Mouse (Mus musculus) forebrain, embryonic 12.5 days (tissue): ENCODE measurements around the gene Phf23. TPM values are rescaled to one million over a fixed set of nuclear protein-coding genes. Genes with fewer than 3 reads are reported as not detected.

Experiments
- ATAC-seq: fragments of 200-750 bp; cut with Nextera tagmentation; 2 replicates; pipeline ENCODE4 v1.8.0; 2017; ENCODE audit warnings: moderate TSS enrichment; ENCODE audit not compliant: low FRiP score
- H3K27ac ChIP-seq: fragments of 300-500 bp; sonication (generic); 2 replicates; pipeline ENCODE4 v1.5.1; 2016; ENCODE audit warnings: mild to moderate bottlenecking
- H3K27me3 ChIP-seq: fragments of 300-500 bp; sonication (generic); 2 replicates; pipeline ENCODE4 v1.6.1; 2016; ENCODE audit warnings: mild to moderate bottlenecking
- H3K36me3 ChIP-seq: fragments of 300-500 bp; sonication (generic); replicated peaks from 2 replicates; pipeline ENCODE4 v1.6.1; 2016; ENCODE audit warnings: mild to moderate bottlenecking
- H3K4me1 ChIP-seq: fragments of 300-500 bp; sonication (generic); 2 replicates; pipeline ENCODE4 v1.6.1; 2016
- H3K4me2 ChIP-seq: fragments of 300-500 bp; sonication (generic); 2 replicates; pipeline ENCODE4 v1.6.1; 2016; ENCODE audit warnings: mild to moderate bottlenecking, moderate library complexity
- H3K4me3 ChIP-seq: fragments of 300-500 bp; sonication (generic); replicated peaks from 2 replicates; pipeline ENCODE4 v1.5.1; 2016; ENCODE audit warnings: mild to moderate bottlenecking
- H3K9ac ChIP-seq: fragments of 300-500 bp; sonication (generic); 2 replicates; pipeline ENCODE4 v1.6.1; 2016; ENCODE audit warnings: mild to moderate bottlenecking
- H3K9me3 ChIP-seq: fragments of 300-500 bp; sonication (generic); 2 replicates; pipeline ENCODE4 v1.6.1; 2016
- WGBS: fragments of 180-500 bp; shearing (Covaris S2); methylation state at CpG from one replicate; pipeline ENCODE4 v1.1.7; 2016; 5-methylcytosine and 5-hydroxymethylcytosine counted together
- polyA plus RNA-seq: library from polyadenylated mRNA; unstranded; fragments of >200 nt; fragmentation: Nextera tagmentation; extraction: Ambion mirVana; gene quantifications from 2 replicates; pipeline ENCODE4 v1.2.1, GENCODE M21; 2016

The Phf23 gene
- polyA plus RNA-seq, 1 experiment from 2014 or later: 99.1 TPM

DNA sequence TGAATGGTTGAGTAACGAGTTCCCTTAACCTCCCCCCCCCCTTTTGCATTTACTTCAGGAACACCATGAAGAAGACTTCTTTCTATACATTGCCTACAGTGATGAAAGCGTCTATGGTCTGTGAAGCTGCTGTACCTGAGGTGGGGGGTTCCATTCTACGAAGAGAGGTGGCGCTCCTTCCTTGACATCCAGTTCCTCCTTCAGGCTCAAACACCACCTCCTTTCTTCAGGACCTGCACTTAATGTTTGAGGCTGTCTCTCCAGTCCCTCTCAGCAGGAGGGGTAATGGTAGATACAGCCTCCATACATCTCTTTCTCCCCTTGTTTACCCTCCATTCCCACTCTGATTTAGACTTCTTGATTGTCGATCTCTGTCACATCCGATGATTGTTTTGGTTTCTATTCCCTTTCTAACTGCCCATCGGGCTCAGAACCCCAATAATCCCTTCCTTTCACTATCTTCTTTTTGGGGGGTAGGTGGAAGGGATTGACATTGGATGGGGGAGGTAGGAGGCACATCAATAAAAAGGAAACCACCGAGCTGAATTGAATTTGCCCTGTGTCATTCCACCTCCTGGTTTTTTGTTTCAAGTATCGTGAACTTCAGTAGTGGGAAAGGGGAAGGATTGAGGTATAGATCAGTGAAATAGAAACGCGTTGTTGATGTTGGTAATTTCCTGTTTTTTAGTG lies 1.0 kb upstream of the Phf23 start:
- ATAC-seq: no peak
- Histone ChIP-seq H3K27ac (no peak overlapping the region), H3K36me3 (peaks cover 42% of the 10 kb centered on the region), H3K4me3 (no peak overlapping the region; the same call in 1 of the 2 replicates), H3K4me2 (peak overlapping the region; percentile 60; the same call in 1 of the 2 replicates), H3K9ac (no peak overlapping the region), H3K4me1 (peaks cover 36% of the 10 kb centered on the region), H3K27me3 (no peaks in the 10 kb centered on the region), H3K9me3 (no peaks in the 10 kb centered on the region)
- WGBS: 87% methylated on average over 11 of the region's 11 CpGs

DNA sequence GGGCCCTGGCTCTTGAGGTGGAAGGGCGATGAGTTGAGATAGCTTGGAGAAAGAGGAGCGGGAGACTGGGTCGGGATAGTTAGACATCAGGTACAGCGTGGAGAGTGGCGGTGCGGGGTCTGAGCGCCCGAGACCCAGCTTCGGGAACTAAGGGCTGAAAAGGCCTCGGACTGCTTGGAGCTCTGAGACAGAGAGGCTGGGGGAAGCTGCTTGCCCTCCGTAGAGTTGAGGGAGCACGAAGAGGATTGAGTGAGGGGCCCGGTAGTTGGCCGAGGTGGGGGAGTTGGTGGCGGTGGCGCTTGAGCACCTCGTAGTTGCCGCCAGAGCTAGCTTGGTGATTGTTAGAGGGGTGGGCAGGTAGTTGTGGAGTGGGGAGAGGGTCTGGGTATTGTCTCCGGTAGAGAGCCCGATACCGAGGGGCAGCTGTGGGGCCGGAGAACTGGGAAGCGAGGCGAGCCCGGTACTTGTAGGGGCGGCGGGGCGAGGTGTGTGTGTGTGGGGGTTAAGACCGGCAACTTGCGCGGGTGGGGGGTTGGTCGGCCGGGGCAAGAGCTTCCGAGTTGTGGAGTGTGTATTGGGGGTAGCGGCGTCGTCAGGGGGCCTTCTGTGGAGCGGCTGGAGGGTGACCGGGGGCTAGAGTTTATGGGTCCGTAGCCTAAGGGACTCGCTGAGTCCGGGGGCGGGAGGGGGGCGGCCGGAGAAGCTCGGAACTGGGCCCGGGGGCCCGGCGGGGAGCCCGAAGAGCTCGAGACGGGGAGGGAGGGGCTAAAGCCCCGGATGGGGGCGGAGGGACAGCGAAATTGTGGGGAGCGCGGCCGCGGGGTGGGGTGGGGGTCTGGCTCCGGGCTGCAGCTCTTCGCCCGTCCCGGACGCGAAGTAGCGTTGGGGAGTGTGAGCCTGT lies 834 bp downstream of the Phf23 start:
- H3K4me1 ChIP-seq: peaks cover 39% of the 10 kb centered on the region
- H3K9me3 ChIP-seq: no peaks in the 10 kb centered on the region
- H3K27me3 ChIP-seq: no peaks in the 10 kb centered on the region
- H3K4me2 ChIP-seq: peak overlapping the region; percentile 60
- H3K36me3 ChIP-seq: peaks cover 41% of the 10 kb centered on the region
- ATAC-seq: no peak
- H3K27ac ChIP-seq: peak overlapping the region; percentile 98
- under 1% methylated on average over 64 of the region's 66 CpGs for WGBS
- H3K4me3 ChIP-seq: peak overlapping the region; percentile 94
- peak overlapping the region; percentile 90 for H3K9ac ChIP-seq

DNA sequence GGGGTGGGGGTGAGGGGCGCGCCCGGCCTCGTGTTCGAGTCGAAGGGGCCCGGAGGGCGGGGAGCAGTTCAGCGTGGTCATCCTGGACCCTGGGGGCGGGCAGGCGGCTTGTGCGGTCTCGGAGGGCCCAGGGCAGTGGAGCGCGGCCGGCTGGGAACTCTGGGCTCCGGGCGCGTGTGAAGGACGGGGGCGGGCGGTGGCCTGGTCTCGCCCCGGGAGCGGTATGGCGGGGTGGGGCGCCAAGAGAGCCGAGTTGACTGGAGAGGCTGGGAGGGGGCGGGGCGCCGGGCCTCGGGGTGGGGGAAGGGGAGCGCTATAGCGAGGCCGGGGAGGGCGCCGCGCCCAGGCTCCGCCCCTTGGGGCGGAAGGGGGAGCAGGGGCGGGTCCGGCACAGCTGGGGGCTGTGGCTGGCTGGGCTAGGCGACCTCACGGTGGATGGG lies 1.5 kb downstream of the Phf23 start:
- H3K4me2 ChIP-seq: peak overlapping the region; percentile 60
- H3K36me3 ChIP-seq: peaks cover 41% of the 10 kb centered on the region
- peak overlapping the region; percentile 90 for H3K9ac ChIP-seq
- 2% methylated on average over 31 of the region's 44 CpGs for WGBS
- H3K27me3 ChIP-seq: no peaks in the 10 kb centered on the region
- peak overlapping the region; percentile 94 for H3K4me3 ChIP-seq
- H3K27ac ChIP-seq: peak overlapping the region; percentile 98
- peak; percentile 33 for ATAC-seq
- H3K9me3 ChIP-seq: no peaks in the 10 kb centered on the region
- H3K4me1 ChIP-seq: peaks cover 46% of the 10 kb centered on the region

DNA sequence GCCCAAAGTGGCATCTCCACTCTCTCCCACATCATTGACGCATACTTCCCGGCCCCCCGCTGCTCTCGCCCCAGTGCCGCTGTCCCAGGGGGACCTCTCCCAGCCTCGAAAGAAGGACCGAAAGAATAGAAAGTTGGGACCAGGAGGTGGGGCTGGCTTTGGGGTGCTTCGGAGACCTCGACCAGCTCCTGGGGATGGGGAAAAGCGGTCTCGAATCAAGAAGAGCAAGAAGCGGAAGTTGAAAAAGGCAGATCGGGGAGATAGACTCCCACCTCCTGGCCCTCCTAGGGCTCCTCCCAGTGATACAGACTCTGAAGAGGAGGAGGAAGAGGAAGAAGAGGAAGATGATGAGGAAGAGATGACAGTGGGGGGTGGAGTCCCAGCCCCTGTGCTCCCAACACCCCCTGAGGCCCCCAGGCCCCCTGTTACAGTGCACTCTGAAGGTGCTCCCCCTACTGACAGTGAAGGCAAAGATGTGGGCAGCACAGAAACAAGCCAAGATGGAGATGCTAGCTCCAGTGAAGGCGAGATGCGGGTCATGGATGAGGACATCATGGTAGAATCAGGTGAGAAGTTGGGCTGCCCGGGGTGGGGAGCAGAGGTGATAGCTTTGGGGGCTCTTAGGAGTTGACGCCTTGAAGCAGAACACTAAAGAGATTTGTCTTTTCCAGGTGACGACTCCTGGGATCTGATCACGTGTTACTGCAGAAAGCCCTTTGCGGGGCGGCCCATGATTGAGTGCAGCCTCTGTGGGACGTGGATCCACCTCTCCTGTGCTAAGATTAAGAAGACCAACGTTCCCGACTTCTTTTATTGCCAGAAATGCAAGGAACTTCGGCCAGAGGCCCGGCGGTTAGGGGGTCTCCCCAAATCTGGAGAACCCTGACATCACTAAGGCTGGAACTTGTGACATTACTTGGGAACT lies 3.3 kb downstream of the Phf23 start:
- ATAC-seq: no peak
- Histone ChIP-seq H3K9ac (no peak overlapping the region), H3K27ac (no peak overlapping the region), H3K9me3 (no peaks in the 10 kb centered on the region), H3K4me2 (no peak overlapping the region), H3K4me3 (0 out of 2 replicates have a peak overlapping the region, but pooled peaks have one; percentile 2), H3K36me3 (peaks cover 34% of the 10 kb centered on the region), H3K4me1 (peaks cover 54% of the 10 kb centered on the region), H3K27me3 (no peaks in the 10 kb centered on the region)
- WGBS: 94% methylated on average over 27 of the region's 27 CpGs

DNA sequence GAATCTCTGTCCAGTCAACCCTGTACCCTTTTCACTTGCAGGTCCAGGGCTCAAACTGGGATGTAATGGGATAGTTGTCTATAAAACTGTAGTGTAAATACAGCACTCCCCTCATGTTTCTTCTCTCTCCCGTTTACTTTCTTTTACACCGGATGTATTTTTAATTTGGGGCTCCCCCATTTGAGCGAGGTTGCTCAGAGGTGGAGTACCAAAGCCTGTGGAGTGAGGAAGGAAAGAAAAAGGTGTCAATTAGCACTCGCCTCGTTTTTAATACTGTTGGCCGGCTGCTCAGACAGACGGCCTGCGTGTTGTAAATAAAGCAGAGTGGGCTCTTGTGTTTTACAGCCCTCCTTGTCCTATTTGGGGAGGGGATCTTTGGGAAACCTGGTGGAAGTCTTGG lies 4.1 kb downstream of the Phf23 start:
- Histone ChIP-seq H3K9me3 (no peaks in the 10 kb centered on the region), H3K4me3 (0 out of 2 replicates have a peak overlapping the region, but pooled peaks have one; percentile 80), H3K27ac (peak overlapping the region; percentile 98), H3K27me3 (no peaks in the 10 kb centered on the region), H3K4me2 (no peak overlapping the region), H3K4me1 (peaks cover 57% of the 10 kb centered on the region), H3K36me3 (peaks cover 30% of the 10 kb centered on the region), H3K9ac (no peak overlapping the region)
- no peak for ATAC-seq
- 84% methylated on average over 8 of the region's 8 CpGs for WGBS

DNA sequence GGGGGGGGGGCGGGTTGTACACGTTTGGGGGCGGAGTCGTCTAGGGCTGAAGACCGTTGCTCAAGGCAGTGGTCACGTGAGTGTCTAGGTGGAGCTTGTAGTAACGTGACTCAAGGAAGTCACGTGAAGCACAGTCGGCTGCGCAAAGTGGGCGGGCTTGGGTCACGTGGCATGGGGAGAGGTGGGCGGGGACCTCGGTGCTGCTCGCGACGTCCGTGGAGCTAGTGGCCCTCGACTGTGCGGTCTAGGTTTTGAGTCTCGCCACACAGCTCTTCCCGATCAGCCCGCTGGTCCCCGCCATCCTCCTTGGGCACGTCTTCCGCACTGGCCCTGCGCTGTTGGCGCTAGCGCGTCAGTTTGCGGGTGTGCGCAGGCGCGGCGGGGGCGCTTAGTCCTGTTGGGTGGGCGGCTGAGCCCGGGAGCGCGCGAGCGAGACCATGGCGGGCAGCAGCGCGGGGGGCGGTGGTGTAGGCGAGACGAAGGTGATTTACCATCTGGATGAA lies 4.9 kb downstream of the Phf23 start, which contains the start of gene Dvl2:
Dvl2 (plus strand) TSS at position 200 of the 503 bp plus-strand sequence.
- WGBS: 0% methylated on average over 48 of the region's 48 CpGs
- peaks cover 52% of the 10 kb centered on the region for H3K4me1 ChIP-seq

DNA sequence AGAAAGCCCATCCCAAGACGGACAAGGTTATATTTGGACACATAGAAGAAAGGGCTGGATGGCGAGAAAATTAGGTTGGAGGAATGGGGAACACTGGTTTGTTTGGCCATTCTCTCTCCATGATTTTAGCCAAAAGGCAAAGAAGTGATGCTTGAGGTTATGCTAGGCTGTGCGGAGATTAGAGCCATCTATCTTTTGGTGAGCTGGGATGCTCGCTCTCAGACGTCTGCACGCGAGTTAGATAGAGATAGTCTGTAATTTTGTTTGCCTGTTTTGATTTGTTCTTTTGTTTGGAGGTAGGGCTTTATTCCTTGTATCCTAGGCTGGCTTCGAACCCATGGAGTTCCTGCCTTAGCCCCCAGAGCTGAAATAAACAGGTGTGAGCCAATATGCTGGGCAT lies 5.6 kb downstream of the Phf23 start:
- no peak for ATAC-seq
- WGBS: 12% methylated on average over 8 of the region's 8 CpGs
- H3K4me1 ChIP-seq: peaks cover 52% of the 10 kb centered on the region
- no peaks in the 10 kb centered on the region for H3K9me3 ChIP-seq
- H3K4me2 ChIP-seq: peak overlapping the region; percentile 87
- no peaks in the 10 kb centered on the region for H3K27me3 ChIP-seq
- H3K27ac ChIP-seq: peak overlapping the region; percentile 98
- H3K4me3 ChIP-seq: peak overlapping the region; percentile 80
- peak overlapping the region; percentile 88 for H3K9ac ChIP-seq
- H3K36me3 ChIP-seq: peaks cover 44% of the 10 kb centered on the region

More for the DNA sequence above, 4.9 kb downstream of the Phf23 start, which contains the start of gene Dvl2:
- peak within 1 kb of the TSS; percentile 88 for H3K9ac ChIP-seq
- peak; percentile 78 for ATAC-seq
- H3K4me3 ChIP-seq: peak within 1 kb of the TSS; percentile 80
- H3K27me3 ChIP-seq: no peaks in the 10 kb centered on the region
- H3K9me3 ChIP-seq: no peaks in the 10 kb centered on the region
- peak within 1 kb of the TSS; percentile 87 for H3K4me2 ChIP-seq
- H3K36me3 ChIP-seq: peaks cover 37% of the 10 kb centered on the region
- H3K27ac ChIP-seq: peak within 1 kb of the TSS; percentile 98

DNA sequence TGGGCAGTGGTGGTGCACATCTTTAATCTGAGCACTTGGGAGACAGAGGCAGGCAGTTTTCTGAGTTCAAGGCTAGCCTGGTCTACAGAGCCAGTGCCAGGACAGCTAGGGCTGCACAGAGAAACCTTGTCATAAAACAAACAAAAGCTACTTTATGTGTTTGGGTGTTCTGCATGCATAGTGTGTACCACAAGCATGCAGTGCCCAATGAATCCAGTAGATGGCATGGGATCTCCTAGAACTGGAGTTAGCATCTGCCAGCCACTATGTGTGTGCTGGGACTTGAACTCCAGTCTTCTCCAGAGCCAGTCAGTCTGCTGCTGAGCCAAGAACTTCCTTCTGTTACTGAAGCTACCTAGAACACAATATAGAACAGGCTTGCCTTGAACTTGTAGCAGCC lies 6.3 kb downstream of the Phf23 start:
- peaks cover 51% of the 10 kb centered on the region for H3K36me3 ChIP-seq
- H3K9me3 ChIP-seq: no peaks in the 10 kb centered on the region
- H3K9ac ChIP-seq: 0 out of 2 replicates have a peak overlapping the region, but pooled peaks have one; percentile 88
- H3K27ac ChIP-seq: no peak overlapping the region
- H3K4me3 ChIP-seq: peak overlapping the region; percentile 80
- peak overlapping the region; percentile 87 for H3K4me2 ChIP-seq
- no peak for ATAC-seq
- peaks cover 52% of the 10 kb centered on the region for H3K4me1 ChIP-seq
- no peaks in the 10 kb centered on the region for H3K27me3 ChIP-seq

DNA sequence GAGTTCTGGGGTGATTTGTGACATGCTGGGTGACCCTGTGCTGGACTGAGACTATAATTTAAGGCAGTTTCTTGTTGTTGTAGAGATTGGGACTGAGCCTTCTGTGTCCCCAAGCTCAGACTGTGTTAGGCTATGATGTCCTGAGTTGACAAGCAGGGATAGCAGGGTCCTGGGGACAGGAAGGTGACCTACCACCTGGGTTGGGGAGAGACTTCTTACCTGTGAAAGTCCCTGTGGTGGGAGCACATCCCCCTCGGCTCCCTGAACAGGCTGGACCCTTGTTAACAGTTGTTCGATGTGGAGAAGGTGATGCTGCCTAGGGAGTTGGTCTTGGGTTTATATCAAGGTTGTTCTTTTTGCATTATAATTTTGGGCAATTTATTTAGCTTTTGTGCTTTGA lies 6.9 kb downstream of the Phf23 start:
- no peak for ATAC-seq
- H3K36me3 ChIP-seq: peaks cover 57% of the 10 kb centered on the region
- H3K4me1 ChIP-seq: peaks cover 49% of the 10 kb centered on the region
- H3K4me2 ChIP-seq: peak overlapping the region; percentile 87
- H3K9ac ChIP-seq: no peak overlapping the region
- 94% methylated on average over 2 of the region's 2 CpGs for WGBS
- H3K9me3 ChIP-seq: no peaks in the 10 kb centered on the region
- H3K27me3 ChIP-seq: no peaks in the 10 kb centered on the region
- peak overlapping the region; percentile 80 for H3K4me3 ChIP-seq
- no peak overlapping the region for H3K27ac ChIP-seq

DNA sequence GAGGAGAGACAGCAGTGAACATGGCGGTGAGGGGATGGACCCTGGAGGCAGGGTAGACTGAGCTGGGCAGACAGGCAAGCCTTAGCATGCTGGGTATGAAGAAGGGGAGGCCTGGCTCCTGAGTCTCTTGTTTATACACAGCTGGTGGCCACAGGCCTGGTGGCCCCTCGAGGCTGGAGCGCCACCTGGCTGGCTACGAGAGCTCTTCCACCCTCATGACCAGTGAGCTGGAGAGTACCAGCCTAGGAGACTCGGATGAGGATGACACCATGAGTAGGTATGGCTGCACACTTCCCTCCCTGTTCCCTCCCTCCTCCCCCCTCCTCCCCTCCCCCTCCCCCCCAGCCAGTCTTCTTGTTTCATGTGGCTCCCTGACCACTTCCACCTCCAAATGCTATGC lies 9.9 kb downstream of the Phf23 start:
- Histone ChIP-seq H3K36me3 (peaks cover 62% of the 10 kb centered on the region), H3K4me3 (no peak overlapping the region), H3K4me2 (no peak overlapping the region), H3K9ac (no peak overlapping the region), H3K4me1 (peaks cover 33% of the 10 kb centered on the region), H3K27ac (0 out of 2 replicates have a peak overlapping the region, but pooled peaks have one; percentile 13), H3K27me3 (no peaks in the 10 kb centered on the region), H3K9me3 (no peaks in the 10 kb centered on the region)
- 45% methylated on average over 5 of the region's 5 CpGs for WGBS
- ATAC-seq: 0 out of 2 replicates have a peak, but pooled peaks have one; percentile 27

DNA sequence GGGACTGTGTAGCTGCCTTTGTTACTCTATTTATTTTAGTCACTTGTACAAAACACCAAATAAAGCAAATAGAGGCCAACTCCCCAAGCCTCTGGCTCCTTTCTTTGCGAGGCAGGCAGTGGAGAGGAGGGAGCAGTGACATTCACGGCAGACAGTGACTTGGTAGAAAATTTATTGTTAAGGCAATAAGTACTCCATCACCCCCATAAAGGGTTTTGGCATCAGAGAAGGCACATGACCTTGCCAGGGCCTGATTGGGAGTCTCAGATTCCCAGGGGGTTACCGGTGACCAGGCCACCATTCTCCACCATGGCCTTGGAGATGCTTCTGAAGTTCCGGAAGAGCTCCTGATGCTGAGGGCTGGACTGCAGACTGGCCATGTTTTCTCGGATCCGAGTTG lies 14.5 kb downstream of the Phf23 start:
- WGBS: 89% methylated on average over 6 of the region's 6 CpGs
- no peak overlapping the region for H3K27ac ChIP-seq
- H3K4me3 ChIP-seq: no peak overlapping the region
- peaks cover 80% of the 10 kb centered on the region for H3K36me3 ChIP-seq
- H3K4me1 ChIP-seq: peaks cover 10% of the 10 kb centered on the region
- H3K9me3 ChIP-seq: no peaks in the 10 kb centered on the region
- ATAC-seq: no peak
- H3K9ac ChIP-seq: no peak overlapping the region
- H3K27me3 ChIP-seq: no peaks in the 10 kb centered on the region
- no peak overlapping the region for H3K4me2 ChIP-seq
